In genomic region chr5:104399291-104399950, GRCm38 (mm10) we compare ENCODE assay signal across 16 mouse cellular contexts. TPM values are rescaled to one million over a fixed set of nuclear protein-coding genes. Genes with fewer than 3 reads are reported as not detected.
A peak's percentile ranks its signal among the peaks of the same experiment; 100 is the strongest.
DNase-seq lines count a peak whose midpoint lies in the region; ATAC-seq and TF ChIP-seq lines count a peak whose summit lies in the region.
"Had no signal": no experiment of that assay in that cellular context is flagged by ENCODE, and none has a peak within 500 bp of the region (broad histone marks: within the 10 kb centered on the region; RNA-seq: fewer than 3 reads in every experiment).

No protein-coding gene starts in this region.

- ATAC-seq in kidney, postnatal 0 days (replicated peaks; ENCODE audit: low FRiP score, low read depth): no peak
- peak; percentile 84 for ATAC-seq in stomach, embryonic 14.5 days (ENCODE audit: insufficient number of reproducible peaks, insufficient read depth, low FRiP score, low read depth)
- ATAC-seq in liver, postnatal 0 days: no peak
- ATAC-seq: midbrain, embryonic 15.5 days had no signal

- H3K27me3 ChIP-seq in kidney, postnatal 0 days (ENCODE audit: insufficient read depth, low read length): no peaks in the 10 kb centered on the region
- no peaks in the 10 kb centered on the region for H3K27me3 ChIP-seq in stomach, embryonic 14.5 days (ENCODE audit: control insufficient read depth, insufficient read depth, low read length)
- no peaks in the 10 kb centered on the region for H3K27me3 ChIP-seq in liver, postnatal 0 days (ENCODE audit: insufficient read depth, low read length)
- H3K27me3 ChIP-seq: lung, embryonic 15.5 days; midbrain, embryonic 15.5 days had no signal

- peaks cover 13% of the 10 kb centered on the region for H3K4me1 ChIP-seq in embryonic fibroblast, embryonic 13.5 days (ENCODE audit: control insufficient read depth, insufficient read depth, low read length)
- H3K4me1 ChIP-seq in kidney, postnatal 0 days (replicated peaks; ENCODE audit: insufficient read depth, low read length): no peaks in the 10 kb centered on the region
- no peaks in the 10 kb centered on the region for H3K4me1 ChIP-seq in stomach, embryonic 14.5 days (ENCODE audit: control insufficient read depth, insufficient read depth, low read length)
- H3K4me1 ChIP-seq in liver, postnatal 0 days (ENCODE audit: insufficient read depth): no peaks in the 10 kb centered on the region

- peak; percentile 24 for DNase-seq in kidney, adult 18-20 months
- DNase-seq in kidney, postnatal 4 days: no peak
- DNase-seq in kidney, postnatal 0 days (ENCODE audit: low spot score): peak; percentile 50
- DNase-seq in left cerebral cortex, adult 9 months (ENCODE audit: low spot score in 2 of 2): no peak
- DNase-seq in gastrocnemius, adult 8-10 months (ENCODE audit: low spot score in 2 of 2): no peak
- no peak for DNase-seq in liver, postnatal 0 days
- DNase-seq: cerebellum, postnatal 25 days; heart, adult 2 months; heart, postnatal 36 days; left cerebral cortex, postnatal 4 days; thymus, adult 2 months had no signal

- H3K4me2 ChIP-seq in kidney, postnatal 0 days (ENCODE audit: low read length): peak overlapping the region; percentile 23
- no peak overlapping the region for H3K4me2 ChIP-seq in stomach, embryonic 14.5 days (replicated peaks; ENCODE audit: low read depth, low read length)
- no peak overlapping the region for H3K4me2 ChIP-seq in liver, postnatal 0 days (ENCODE audit: low read depth, low read length)
- H3K4me2 ChIP-seq: lung, embryonic 15.5 days; midbrain, embryonic 15.5 days had no signal

- no peaks in the 10 kb centered on the region for H3K36me3 ChIP-seq in kidney, postnatal 0 days (ENCODE audit: insufficient read depth, low read length)
- H3K36me3 ChIP-seq in stomach, embryonic 14.5 days (ENCODE audit: control insufficient read depth, insufficient read depth, low read length): no peaks in the 10 kb centered on the region
- no peaks in the 10 kb centered on the region for H3K36me3 ChIP-seq in liver, postnatal 0 days (replicated peaks; ENCODE audit: insufficient read depth, low read length)
- H3K36me3 ChIP-seq: lung, embryonic 15.5 days; midbrain, embryonic 15.5 days had no signal

- 27% methylated on average over 9 of the region's 9 CpGs for WGBS in kidney, postnatal 0 days
- 30% methylated on average over 9 of the region's 9 CpGs for WGBS in stomach, embryonic 14.5 days
- 58% methylated on average over 9 of the region's 9 CpGs for whole genome bisulfite sequencing in liver, postnatal 0 days (ENCODE audit: insufficient replicate concordance)

- no peak for TF ChIP-seq EP300 in liver, postnatal 0 days (IDR thresholded peaks at IDR 0.05; ENCODE audit: low read depth)

- H3K9me3 ChIP-seq in kidney, postnatal 0 days (replicated peaks; ENCODE audit: low read length): no peaks in the 10 kb centered on the region
- H3K9me3 ChIP-seq in stomach, embryonic 14.5 days (ENCODE audit: control insufficient read depth, low read depth, low read length): no peaks in the 10 kb centered on the region
- no peaks in the 10 kb centered on the region for H3K9me3 ChIP-seq in liver, postnatal 0 days (ENCODE audit: low read length)
- H3K9me3 ChIP-seq: lung, embryonic 15.5 days; midbrain, embryonic 15.5 days had no signal

- TF ChIP-seq CTCF in embryonic fibroblast, embryonic 13.5 days (IDR thresholded peaks at IDR 0.05; ENCODE audit: borderline replicate concordance, insufficient read depth, low read length): no peak
- TF ChIP-seq CTCF in kidney, postnatal 0 days (IDR thresholded peaks at IDR 0.05; ENCODE audit: low read depth): no peak
- no peak for TF ChIP-seq CTCF in liver, postnatal 0 days (IDR thresholded peaks at IDR 0.05; ENCODE audit: low read depth)

- no peak for TF ChIP-seq POLR2A in embryonic fibroblast, embryonic 13.5 days (IDR thresholded peaks at IDR 0.05; ENCODE audit: low read depth, low read length)

- no peak overlapping the region for H3K9ac ChIP-seq in kidney, postnatal 0 days (ENCODE audit: low read depth, low read length)
- no peak overlapping the region for H3K9ac ChIP-seq in stomach, embryonic 14.5 days (replicated peaks; ENCODE audit: low read depth, low read length)
- H3K9ac ChIP-seq in liver, postnatal 0 days (replicated peaks): no peak overlapping the region
- H3K9ac ChIP-seq: lung, embryonic 15.5 days; midbrain, embryonic 15.5 days had no signal

- peak overlapping the region; percentile 87 for H3K27ac ChIP-seq in embryonic fibroblast, embryonic 13.5 days (ENCODE audit: insufficient read depth, low read length)
- peak overlapping the region; percentile 55; the same call in 1 of the 2 replicates for H3K27ac ChIP-seq in kidney, postnatal 0 days
- no peak overlapping the region for H3K27ac ChIP-seq in stomach, embryonic 14.5 days (ENCODE audit: low read length)
- no peak overlapping the region for H3K27ac ChIP-seq in liver, postnatal 0 days (ENCODE audit: low read depth)
- H3K27ac ChIP-seq: heart, adult 2 months; lung, embryonic 15.5 days; midbrain, embryonic 15.5 days had no signal

- no peak overlapping the region for H3K4me3 ChIP-seq in embryonic fibroblast, embryonic 13.5 days (ENCODE audit: insufficient read depth, low read length)
- H3K4me3 ChIP-seq in kidney, postnatal 0 days (replicated peaks; ENCODE audit: low read depth, low read length): no peak overlapping the region
- H3K4me3 ChIP-seq in stomach, embryonic 14.5 days (ENCODE audit: low read depth, low read length): no peak overlapping the region
- H3K4me3 ChIP-seq in liver, postnatal 0 days (ENCODE audit: low read depth, low read length): no peak overlapping the region
- H3K4me3 ChIP-seq: heart, adult 2 months; lung, embryonic 15.5 days; midbrain, embryonic 15.5 days had no signal

RNA-seq across cellular contexts. Expression of gene Spp1, which starts 35.5 kb away (rescaled TPM):
- polyA plus RNA-seq in embryonic fibroblast, embryonic 13.5 days (2011; ENCODE audit: insufficient read length, low read depth, missing spikeins): 2,527 and 5,389 TPM in 2 replicates
- polyA plus RNA-seq in kidney, postnatal 0 days (2015; fragmentation: Nextera tagmentation; extraction: Ambion mirVana): 1,587 and 1,767 TPM in 2 replicates
- polyA plus RNA-seq in stomach, embryonic 14.5 days (2014; fragmentation: Nextera tagmentation; extraction: Ambion mirVana): 8.2 and 78.1 TPM in 2 replicates
- 1 to 10 TPM in 3 of 4 experiments, under 1 TPM in 1; 0.75 to 4.6 (median 2.4) TPM for total RNA-seq in gastrocnemius, adult 8-10 months (2022)
- 73.9 and 103 TPM in 2 replicates for polyA plus RNA-seq in liver, postnatal 0 days (2015; fragmentation: Nextera tagmentation; extraction: Ambion mirVana)

RNA-seq across cellular contexts. Expression of gene Pkd2, which starts 59.8 kb away (rescaled TPM):
- 108 and 119 TPM in 2 replicates for polyA plus RNA-seq in embryonic fibroblast, embryonic 13.5 days (2011; ENCODE audit: insufficient read length, low read depth, missing spikeins)
- polyA plus RNA-seq in kidney, postnatal 0 days (2015; fragmentation: Nextera tagmentation; extraction: Ambion mirVana): 16.9 and 17.4 TPM in 2 replicates
- polyA plus RNA-seq in stomach, embryonic 14.5 days (2014; fragmentation: Nextera tagmentation; extraction: Ambion mirVana): 29.2 and 29.6 TPM in 2 replicates
- 1 to 10 TPM; 6.1 to 9.3 (median 7.6) TPM for total RNA-seq in gastrocnemius, adult 8-10 months (2022)
- polyA plus RNA-seq in liver, postnatal 0 days (2015; fragmentation: Nextera tagmentation; extraction: Ambion mirVana): 0.95 and 0.97 TPM in 2 replicates
- total RNA-seq: MEL had no signal

Comparison
In these comparisons a context has a peak if more than half of its experiments do, and no peak if none do; other contexts are left out.
1. DNase-seq: peak in kidney, adult 18-20 months (single experiment) and kidney, postnatal 0 days (single experiment); none in kidney, postnatal 4 days (0 of 2), left cerebral cortex, adult 9 months (0 of 2), gastrocnemius, adult 8-10 months (0 of 2) and liver, postnatal 0 days (single experiment).
2. H3K27ac ChIP-seq: peak in embryonic fibroblast, embryonic 13.5 days (single experiment) and kidney, postnatal 0 days (single experiment); none in stomach, embryonic 14.5 days (single experiment) and liver, postnatal 0 days (single experiment).
3. RNA of gene Spp1, which starts 35.5 kb away (polyA plus RNA-seq): 2,527 to 5,389 TPM in embryonic fibroblast, embryonic 13.5 days and 1,587 to 1,767 TPM in kidney, postnatal 0 days; 73.9 to 103 TPM in liver, postnatal 0 days and 8.2 to 78.1 TPM in stomach, embryonic 14.5 days; every median in the first group is over 10 times any median in the second.